Mouse (Mus musculus): ENCODE measurements around the gene Amot. TPM values are rescaled to one million over a fixed set of nuclear protein-coding genes. Genes with fewer than 3 reads are reported as not detected.

Amot gene
- polyA plus RNA-seq (2015; fragmentation: Nextera tagmentation; extraction: Ambion mirVana): 2.2 and 2.9 TPM in 2 replicates

DNA sequence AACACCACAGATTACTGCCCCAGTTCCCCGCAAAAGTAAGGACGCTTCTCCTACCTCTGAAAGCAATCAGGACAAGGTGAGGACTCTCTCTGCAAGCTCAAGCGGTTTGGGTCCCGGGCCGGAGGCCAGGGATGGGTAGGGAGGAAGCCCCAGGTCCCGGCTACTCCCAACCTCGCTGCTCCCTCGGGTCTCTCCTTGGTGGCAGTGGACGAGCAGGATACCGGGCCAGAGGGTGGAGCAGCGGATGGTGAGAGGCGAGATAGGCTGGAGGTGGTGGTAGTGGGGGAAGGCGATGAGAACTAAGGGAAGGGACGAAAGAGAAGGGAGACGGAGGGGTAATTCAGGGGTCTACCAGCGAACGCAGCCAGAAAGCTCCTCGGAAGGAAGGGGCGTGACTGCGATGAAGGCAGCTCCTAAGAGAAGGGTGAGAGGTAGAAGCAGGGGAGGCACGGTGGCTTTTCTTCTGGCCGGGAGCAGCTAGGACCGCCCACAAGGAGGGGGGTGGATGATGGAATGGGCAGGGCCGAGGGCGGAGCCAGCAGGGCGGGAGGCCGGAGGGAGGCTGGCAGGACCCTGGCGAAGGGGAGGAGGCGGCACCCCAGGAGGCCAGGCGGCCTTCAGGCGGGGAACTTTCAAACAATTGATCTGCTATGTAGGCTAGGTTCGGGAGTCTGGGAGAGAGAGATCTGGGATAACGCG is at the start of gene Amot:
Amot (minus strand) TSS at position 465 of the 699 bp plus-strand sequence.

Other genes with a start within 250 kb of the Amot start
- 0.23 and 0.36 TPM in 2 replicates for gene Lhfpl1, start 156.1 kb downstream of the Amot start, polyA plus RNA-seq (2015; fragmentation: Nextera tagmentation; extraction: Ambion mirVana)